ENCODE assay signal across 30 mouse cellular contexts in the genomic region with DNA sequence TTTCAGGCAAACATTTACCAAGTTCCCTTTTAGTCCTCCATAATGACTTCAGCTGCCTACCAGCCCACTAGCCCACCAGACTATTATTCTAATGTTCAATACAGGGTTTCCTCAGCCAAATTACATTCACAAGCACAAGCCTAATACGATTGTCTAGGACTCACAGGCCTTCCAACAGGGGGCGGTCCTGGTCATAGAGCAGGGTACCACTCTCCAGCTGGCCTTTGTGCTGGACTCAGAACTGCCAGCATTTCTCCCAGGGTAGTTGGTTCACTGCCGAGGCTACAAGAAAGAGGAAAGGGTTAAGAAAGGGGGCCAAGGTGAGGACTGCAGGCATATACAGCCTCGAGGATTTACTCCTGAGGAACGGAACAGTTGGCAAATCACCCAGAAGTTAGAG.
DNase-seq lines count a peak whose midpoint lies in the region; ATAC-seq lines count a peak whose summit lies in the region.
"Had no signal": no experiment of that assay in that cellular context is flagged by ENCODE, and none has a peak within 500 bp of the region (broad histone marks: within the 10 kb centered on the region; RNA-seq: fewer than 3 reads in every experiment).

No protein-coding gene starts in this region.

- peak; percentile 61 for ATAC-seq in forebrain, embryonic 16.5 days
- ATAC-seq: inflammation-experienced regulatory T-cells, adult 6 months had no signal

- no peak overlapping the region for H3K9ac ChIP-seq in forebrain, embryonic 16.5 days (replicated peaks; ENCODE audit: low read depth, low read length)
- H3K9ac ChIP-seq: embryonic facial prominence, embryonic 13.5 days; heart, embryonic 15.5 days; hindbrain, embryonic 14.5 days; liver, embryonic 14.5 days; neural tube, embryonic 15.5 days had no signal

- 24% methylated on average over 5 of the region's 5 CpGs for WGBS in forebrain, embryonic 16.5 days

- H3K27ac ChIP-seq in forebrain, embryonic 16.5 days (ENCODE audit: low read length), result peak overlapping the region; percentile 5; the same call in 1 of the 2 replicates
- H3K27ac ChIP-seq: embryonic facial prominence, embryonic 13.5 days; heart, embryonic 10.5 days; heart, embryonic 15.5 days; hindbrain, embryonic 14.5 days; liver, embryonic 14.5 days; macrophage; neural tube, embryonic 15.5 days had no signal

- H3K4me3 ChIP-seq in forebrain, embryonic 16.5 days (replicated peaks; ENCODE audit: low read length), result no peak overlapping the region
- H3K4me3 ChIP-seq: embryonic facial prominence, embryonic 13.5 days; heart, embryonic 10.5 days; heart, embryonic 15.5 days; neural tube, embryonic 15.5 days had no signal

- peak; percentile 52 to 67 for DNase-seq in cerebellum, postnatal 14 days
- no peak for DNase-seq in cerebellum, adult 18-20 months
- DNase-seq in heart, adult 11 months, result peak; percentile 73
- DNase-seq in heart, postnatal 4 days, result no peak
- DNase-seq in left cerebral cortex, postnatal 4 days, result peak; percentile 57
- DNase-seq in left cerebral cortex, adult 18-20 months (ENCODE audit: low spot score in 2 of 2), result no peak
- DNase-seq: adrenal gland, postnatal 10 days; cerebellum, adult 11 months; gastrocnemius, postnatal 10 days; heart, postnatal 36 days; kidney, adult 11 months; kidney, postnatal 14 days; layer of hippocampus, postnatal 36 days; liver; lung, adult 2 months; lung, postnatal 10 days; midbrain, embryonic 14.5 days; retina, postnatal 1 day; thymus, adult 2 months; thymus, postnatal 36 days had no signal

- H3K4me1 ChIP-seq in forebrain, embryonic 16.5 days (replicated peaks; ENCODE audit: control insufficient read depth, insufficient read depth, low read length), result peaks cover 12% of the 10 kb centered on the region; the same call in 1 of the 2 replicates
- H3K4me1 ChIP-seq: heart, embryonic 10.5 days; heart, embryonic 15.5 days; neural tube, embryonic 15.5 days had no signal

- no peak overlapping the region for H3K4me2 ChIP-seq in forebrain, embryonic 16.5 days (ENCODE audit: low read length)
- H3K4me2 ChIP-seq: embryonic facial prominence, embryonic 13.5 days; heart, embryonic 15.5 days; hindbrain, embryonic 14.5 days; neural tube, embryonic 15.5 days had no signal

- no peaks in the 10 kb centered on the region for H3K27me3 ChIP-seq in forebrain, embryonic 16.5 days (replicated peaks; ENCODE audit: control insufficient read depth, insufficient read depth, low read length)
- H3K27me3 ChIP-seq: heart, embryonic 15.5 days; neural tube, embryonic 15.5 days had no signal

- intact Hi-C loops in left cerebral cortex, postnatal 4 days (cut with DNase I), result no loop called here

- H3K36me3 ChIP-seq in forebrain, embryonic 16.5 days (ENCODE audit: control insufficient read depth, insufficient read depth), result no peaks in the 10 kb centered on the region
- H3K36me3 ChIP-seq: embryonic facial prominence, embryonic 13.5 days; G1E; heart, embryonic 10.5 days; heart, embryonic 15.5 days; neural tube, embryonic 15.5 days had no signal

- no peaks in the 10 kb centered on the region for H3K9me3 ChIP-seq in forebrain, embryonic 16.5 days (ENCODE audit: control insufficient read depth, low read length)
- H3K9me3 ChIP-seq: embryonic facial prominence, embryonic 13.5 days; G1E; heart, embryonic 10.5 days; heart, embryonic 15.5 days; neural tube, embryonic 15.5 days had no signal

Comparison
In these comparisons a context has a peak if more than half of its experiments do, and no peak if none do; other contexts are left out.
1. DNase-seq: peak in cerebellum, postnatal 14 days (2 of 2), heart, adult 11 months (single experiment) and left cerebral cortex, postnatal 4 days (single experiment); none in cerebellum, adult 18-20 months (0 of 2), heart, postnatal 4 days (single experiment) and left cerebral cortex, adult 18-20 months (0 of 2).